Mouse (Mus musculus) bone marrow, adult 2 months (tissue): Measurements from ENCODE around the gene Foxp4.

Experiments
- CTCF ChIP-seq: fragments of 200-500 bp; IDR thresholded peaks from 2 replicates; pipeline ENCODE4 v1.5.1; 2011; ENCODE audit warnings: low read length, control low read depth; ENCODE audit not compliant: control insufficient read depth, insufficient read depth
- POLR2A ChIP-seq: fragments of 200-500 bp; IDR thresholded peaks from 2 replicates; pipeline ENCODE4 v1.6.1; 2011; ENCODE audit warnings: low read depth, mild to moderate bottlenecking, control low read depth, low read length, borderline replicate concordance; ENCODE audit not compliant: control insufficient read depth

- TF ChIP-seq POLR2A (no peak), CTCF (no peak)
These were observed 12.1 kb upstream of the Foxp4 start for GRCm38 (mm10) chr17:47936591-47936990.
